Mouse (Mus musculus): ENCODE results near the gene Gm21977. TPM values are rescaled to one million over a fixed set of nuclear protein-coding genes. Genes with fewer than 3 reads are reported as not detected.
"Not testable (repeated sequence)": the region's sequence is repeated elsewhere in the genome, so short reads cannot be mapped to it uniquely, and the experiment has no call there.

Gm21977 gene
- polyA plus RNA-seq (2012; fragmentation: generic; extraction: Trizol), result not detected
- long read RNA-seq, experiment 1, result 0 reads
- long read RNA-seq, experiment 2, result 0 reads

DNA sequence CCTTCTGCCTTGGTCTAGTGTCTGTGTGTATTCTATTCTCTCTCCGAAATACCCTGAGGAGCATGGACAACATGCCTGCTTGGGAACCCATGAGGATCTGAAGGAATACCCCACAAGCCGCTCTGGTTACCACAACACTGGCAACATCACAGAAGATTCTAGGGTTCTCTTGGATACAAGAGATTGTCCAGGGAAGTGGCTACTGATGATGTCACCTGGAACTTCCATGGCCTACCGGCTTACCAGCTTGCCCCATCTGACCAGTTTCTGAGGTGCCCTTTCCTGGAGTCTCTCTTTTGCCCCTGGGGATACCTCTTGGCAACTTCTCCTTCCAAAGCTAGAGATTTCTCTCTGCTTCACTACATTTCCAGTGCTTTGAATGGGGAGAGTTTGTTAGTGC, at the start of gene Gm21977:
Gm21977 (minus strand) TSS at position 101 of the 400 bp plus-strand sequence.
- H3K79me2 ChIP-seq (ENCODE audit: control insufficient read depth, insufficient read depth); H3K27me3 ChIP-seq (ENCODE audit: control insufficient read depth, insufficient read depth, insufficient read length); H3K79me3 ChIP-seq (ENCODE audit: low read depth); H3K36me3 ChIP-seq (ENCODE audit: control insufficient read depth, insufficient read depth); H3K4me3 ChIP-seq (ENCODE audit: insufficient read depth, poor library complexity, severe bottlenecking); H3ac ChIP-seq (ENCODE audit: control insufficient read depth, insufficient read length, low read depth): not testable (repeated sequence)

Other genes with a start within 250 kb of the Gm21977 start
- not detected for gene Gm3633, start 211.6 kb downstream of the Gm21977 start, polyA plus RNA-seq (2012; fragmentation: generic; extraction: Trizol)
- not detected for gene Gm10378, start 197.5 kb downstream of the Gm21977 start, polyA plus RNA-seq (2012; fragmentation: generic; extraction: Trizol)
- gene Gm3015, start 84.7 kb downstream of the Gm21977 start, polyA plus RNA-seq (2012; fragmentation: generic; extraction: Trizol), result not detected
- not detected for gene Gm10377, start 55.5 kb downstream of the Gm21977 start, polyA plus RNA-seq (2012; fragmentation: generic; extraction: Trizol)
- gene Gm8082, start 140.1 kb upstream of the Gm21977 start, polyA plus RNA-seq (2012; fragmentation: generic; extraction: Trizol), result not detected
- not detected for gene Gm10376, start 162.2 kb upstream of the Gm21977 start, polyA plus RNA-seq (2012; fragmentation: generic; extraction: Trizol)
- 0.09 TPM for gene Gm8094, start 223.2 kb upstream of the Gm21977 start, polyA plus RNA-seq (2012; fragmentation: generic; extraction: Trizol)
- gene Gm8104, start 247.1 kb upstream of the Gm21977 start, polyA plus RNA-seq (2012; fragmentation: generic; extraction: Trizol), result 0.02 TPM